Mouse (Mus musculus): ENCODE data around the gene OR5BS1P.
"Not testable (repeated sequence)": the region's sequence is repeated elsewhere in the genome, so short reads cannot be mapped to it uniquely, and the experiment has no call there.

The OR5BS1P gene

GRCm38 (mm10) chr15:98469596-98469995 is at the start of gene OR5BS1P:
TSS of gene OR5BS1P (plus strand) at chr15:98469896.
- DNase-seq: no peak

- no peak for DNase-seq
Observed at GRCm38 (mm10) chr15:98420897-98421296, 48.8 kb upstream of the OR5BS1P start.

- DNase-seq: no peak
Observed at GRCm38 (mm10) chr15:98424326-98424725, 45.4 kb upstream of the OR5BS1P start.

- no peak for DNase-seq
Observed at GRCm38 (mm10) chr15:98424753-98425152, 44.9 kb upstream of the OR5BS1P start.

- DNase-seq: no peak
Observed at GRCm38 (mm10) chr15:98425188-98425587, 44.5 kb upstream of the OR5BS1P start.

- DNase-seq: not testable (repeated sequence)
Observed at GRCm38 (mm10) chr15:98430925-98431324, 38.8 kb upstream of the OR5BS1P start, which contains the start of gene Olfr282. TSS of gene Olfr282 (plus strand) at chr15:98431225.

GRCm38 (mm10) chr15:98444561-98444960 is 25.1 kb upstream of the OR5BS1P start:
- DNase-seq: no peak

GRCm38 (mm10) chr15:98448521-98448920 is 21.2 kb upstream of the OR5BS1P start:
- DNase-seq: no peak

- DNase-seq: no peak
Observed at GRCm38 (mm10) chr15:98452288-98452687, 17.4 kb upstream of the OR5BS1P start, which contains the start of gene Olfr281. TSS of gene Olfr281 (plus strand) at chr15:98452588.

GRCm38 (mm10) chr15:98471539-98471938 is 1.8 kb downstream of the OR5BS1P start:
- DNase-seq: no peak

GRCm38 (mm10) chr15:98474958-98475357 is 5.3 kb downstream of the OR5BS1P start:
- DNase-seq: no peak

- DNase-seq: peak; percentile 21 to 72
Observed at GRCm38 (mm10) chr15:98475382-98475781, 5.7 kb downstream of the OR5BS1P start.

GRCm38 (mm10) chr15:98476281-98476680 is 6.6 kb downstream of the OR5BS1P start:
- DNase-seq: no peak

GRCm38 (mm10) chr15:98479568-98480102 is 9.9 kb downstream of the OR5BS1P start:
- no peak for DNase-seq

- no peak for DNase-seq
Observed at GRCm38 (mm10) chr15:98482701-98483100, 13.0 kb downstream of the OR5BS1P start, which contains the start of gene Lalba. TSS of gene Lalba (minus strand) at chr15:98482721.

GRCm38 (mm10) chr15:98483907-98484886 is 14.5 kb downstream of the OR5BS1P start:
- peak; percentile 21 to 38 for DNase-seq

GRCm38 (mm10) chr15:98486433-98487021 is 16.8 kb downstream of the OR5BS1P start:
- no peak for DNase-seq

- no peak for DNase-seq
Observed at GRCm38 (mm10) chr15:98491332-98491731, 21.6 kb downstream of the OR5BS1P start.

GRCm38 (mm10) chr15:98492102-98492501 is 22.4 kb downstream of the OR5BS1P start, which contains the start of gene Olfr279:
TSS of gene Olfr279 (plus strand) at chr15:98492402.
- no peak for DNase-seq

- no peak for DNase-seq
Observed at GRCm38 (mm10) chr15:98497631-98498030, 27.9 kb downstream of the OR5BS1P start.

GRCm38 (mm10) chr15:98503317-98503716 is 33.6 kb downstream of the OR5BS1P start:
- DNase-seq: no peak

- peak; percentile 45 to 82 for DNase-seq
Observed at GRCm38 (mm10) chr15:98504514-98504913, 34.8 kb downstream of the OR5BS1P start.

- no peak for DNase-seq
Observed at GRCm38 (mm10) chr15:98506253-98506957, 36.7 kb downstream of the OR5BS1P start.
